Comparison of ENCODE assay signal across 7 mouse cellular contexts in genomic region chr11:105181126-105181637, GRCm38 (mm10). TPM values are rescaled to one million over a fixed set of nuclear protein-coding genes. Genes with fewer than 3 reads are reported as not detected.
DNase-seq lines count a peak whose midpoint lies in the region; ATAC-seq lines count a peak whose summit lies in the region.

No protein-coding gene starts in this region.

- WGBS in intestine, embryonic 15.5 days: under 1% methylated on average over 59 of the region's 60 CpGs
- under 1% methylated on average over 50 of the region's 60 CpGs for WGBS in midbrain, embryonic 10.5 days

- peak overlapping the region; percentile 95 for H3K27ac ChIP-seq in intestine, embryonic 15.5 days
- H3K27ac ChIP-seq in midbrain, embryonic 10.5 days (replicated peaks): peak overlapping the region; percentile 99

- no peaks in the 10 kb centered on the region for H3K27me3 ChIP-seq in intestine, embryonic 15.5 days (replicated peaks)
- H3K27me3 ChIP-seq in midbrain, embryonic 10.5 days (ENCODE audit: low read depth, poor library complexity, severe bottlenecking): no peaks in the 10 kb centered on the region

- peaks cover 6% of the 10 kb centered on the region; the same call in 1 of the 2 replicates for H3K36me3 ChIP-seq in intestine, embryonic 15.5 days
- H3K36me3 ChIP-seq in midbrain, embryonic 10.5 days: peaks cover 37% of the 10 kb centered on the region

- no peaks in the 10 kb centered on the region for H3K9me3 ChIP-seq in intestine, embryonic 15.5 days
- H3K9me3 ChIP-seq in midbrain, embryonic 10.5 days (replicated peaks): no peaks in the 10 kb centered on the region

- peak; percentile 98 for ATAC-seq in intestine, embryonic 15.5 days

- intact Hi-C loops in left cerebral cortex, postnatal 25 days (cut with DNase I): loop anchor here (1.0 kb wide), 1 partner anchor 55 kb away; the partner anchor contains the start of gene Mettl2

- peak; percentile 94 to 97 for DNase-seq in adrenal gland, adult (ENCODE audit: inconsistent age in 2 of 2, low spot score in 1 of 2)
- DNase-seq in embryo, embryonic 10.5 days (ENCODE audit: low spot score): peak; percentile 94
- DNase-seq in gastrocnemius, postnatal 25 days: peak; percentile 95
- DNase-seq in left cerebral cortex, postnatal 25 days (ENCODE audit: low spot score in 2 of 2): peak; percentile 84 to 85
- DNase-seq in midbrain, embryonic 10.5 days (ENCODE audit: low spot score): peak; percentile 96
- peak; percentile 98 for DNase-seq in right cerebral cortex, postnatal 4 days

- peaks cover 9% of the 10 kb centered on the region for H3K4me1 ChIP-seq in intestine, embryonic 15.5 days (replicated peaks)
- peaks cover 27% of the 10 kb centered on the region for H3K4me1 ChIP-seq in midbrain, embryonic 10.5 days

- peak overlapping the region; percentile 99 for H3K9ac ChIP-seq in intestine, embryonic 15.5 days

- H3K4me2 ChIP-seq in intestine, embryonic 15.5 days (replicated peaks): peak overlapping the region; percentile 85

- H3K4me3 ChIP-seq in intestine, embryonic 15.5 days (replicated peaks): peak overlapping the region; percentile 95
- H3K4me3 ChIP-seq in midbrain, embryonic 10.5 days: peak overlapping the region; percentile 95

RNA-seq across cellular contexts. Expression of gene Tlk2, which starts 2.6 kb away (rescaled TPM):
- 10 to 100 TPM; 33.8 to 35.8 TPM for total RNA-seq in gastrocnemius, postnatal 25 days (2021)
- polyA plus RNA-seq in intestine, embryonic 15.5 days (2015; fragmentation: Nextera tagmentation; extraction: Ambion mirVana): 12.7 and 16.0 TPM in 2 replicates
- 10 to 100 TPM; 54.4 to 54.7 TPM for total RNA-seq in left cerebral cortex, postnatal 25 days (2021)
- 22.8 and 23.8 TPM in 2 replicates for polyA plus RNA-seq in midbrain, embryonic 10.5 days (2016; fragmentation: Nextera tagmentation; extraction: Ambion mirVana)

RNA-seq across cellular contexts. Expression of gene Gm10842, which starts 34.5 kb away (rescaled TPM):
- not detected for total RNA-seq in gastrocnemius, postnatal 25 days (2021)
- polyA plus RNA-seq in intestine, embryonic 15.5 days (2015; fragmentation: Nextera tagmentation; extraction: Ambion mirVana): not detected in 2 replicates
- total RNA-seq in left cerebral cortex, postnatal 25 days (2021): not detected
- not detected in 2 replicates for polyA plus RNA-seq in midbrain, embryonic 10.5 days (2016; fragmentation: Nextera tagmentation; extraction: Ambion mirVana)

RNA-seq across cellular contexts. Expression of gene Mettl2, which starts 55.0 kb away (rescaled TPM):
- 1 to 10 TPM; 6.7 to 6.8 TPM for total RNA-seq in gastrocnemius, postnatal 25 days (2021)
- polyA plus RNA-seq in intestine, embryonic 15.5 days (2015; fragmentation: Nextera tagmentation; extraction: Ambion mirVana): 36.2 and 38.0 TPM in 2 replicates
- 10 to 100 TPM; 12.0 to 16.3 TPM for total RNA-seq in left cerebral cortex, postnatal 25 days (2021)
- polyA plus RNA-seq in midbrain, embryonic 10.5 days (2016; fragmentation: Nextera tagmentation; extraction: Ambion mirVana): 51.4 and 56.3 TPM in 2 replicates

Comparison
In these comparisons a context has a peak if more than half of its experiments do, and no peak if none do; other contexts are left out.
1. Peak in every context shown above with its lines: DNase-seq, ATAC-seq, H3K4me3 ChIP-seq and H3K27ac ChIP-seq.